Mouse (Mus musculus) neural tube, postnatal 0 days (tissue): ENCODE results near the gene Adamtsl4. TPM values are rescaled to one million over a fixed set of nuclear protein-coding genes. Genes with fewer than 3 reads are reported as not detected.

Source experiments
- microRNA-seq: library from miRNA; unstranded; fragments of <30 nt; microRNA quantifications from one replicate; pipeline ENCODE4, GENCODE M21; 2016
- polyA plus RNA-seq: library from polyadenylated mRNA; unstranded; fragments of >200 nt; fragmentation: Nextera tagmentation; extraction: Ambion mirVana; gene quantifications from 2 replicates; pipeline ENCODE4 v1.2.1, GENCODE M21; 2015

Gene Adamtsl4
- polyA plus RNA-seq, result 3.1 TPM in 2 replicates

DNA sequence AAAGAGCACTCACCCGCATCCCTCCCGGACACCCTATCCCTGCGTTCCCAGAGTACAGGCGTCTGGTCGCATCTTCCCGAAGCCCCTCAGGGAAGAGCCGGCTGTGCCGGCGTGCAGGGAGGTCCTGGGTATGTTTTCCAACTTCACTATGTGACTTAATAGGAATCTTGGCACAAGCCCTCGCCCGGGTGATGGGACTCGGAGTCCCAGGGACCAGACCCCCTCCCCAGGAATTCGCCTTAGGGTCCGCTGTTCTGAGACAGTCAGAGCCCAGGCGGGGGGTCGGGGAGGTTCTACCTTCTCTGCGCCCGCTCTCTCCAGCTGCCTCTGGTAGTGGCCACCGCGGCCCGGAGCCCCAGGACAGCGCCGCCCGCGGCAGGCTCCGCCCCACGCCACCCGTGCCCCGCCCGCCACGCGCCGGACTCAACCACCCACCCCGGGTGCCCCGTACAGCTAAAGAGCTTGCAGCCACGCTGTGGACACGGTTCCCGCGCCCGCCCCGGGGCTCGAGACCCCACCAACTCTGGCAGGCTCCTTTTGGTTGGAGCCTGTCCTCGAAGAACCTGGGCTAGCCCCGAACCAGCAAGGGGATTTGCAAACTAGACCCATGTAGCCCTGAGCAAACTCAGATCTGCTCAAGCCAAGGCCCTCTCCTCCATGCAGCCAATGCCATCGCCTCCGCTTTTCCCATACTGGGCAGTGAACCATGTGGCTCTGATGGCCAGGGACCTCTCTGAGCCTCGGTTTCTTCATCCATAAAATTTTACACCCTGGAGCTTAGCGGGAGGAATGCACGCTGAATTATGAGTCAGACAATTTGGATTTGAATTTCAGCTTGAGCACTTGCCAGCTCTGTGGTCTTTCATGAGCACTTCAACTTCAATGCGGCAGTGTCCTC, at the start of gene Adamtsl4:
Gene Adamtsl4 (minus strand): TSS at position 394 of the 898 bp plus-strand sequence.

DNA sequence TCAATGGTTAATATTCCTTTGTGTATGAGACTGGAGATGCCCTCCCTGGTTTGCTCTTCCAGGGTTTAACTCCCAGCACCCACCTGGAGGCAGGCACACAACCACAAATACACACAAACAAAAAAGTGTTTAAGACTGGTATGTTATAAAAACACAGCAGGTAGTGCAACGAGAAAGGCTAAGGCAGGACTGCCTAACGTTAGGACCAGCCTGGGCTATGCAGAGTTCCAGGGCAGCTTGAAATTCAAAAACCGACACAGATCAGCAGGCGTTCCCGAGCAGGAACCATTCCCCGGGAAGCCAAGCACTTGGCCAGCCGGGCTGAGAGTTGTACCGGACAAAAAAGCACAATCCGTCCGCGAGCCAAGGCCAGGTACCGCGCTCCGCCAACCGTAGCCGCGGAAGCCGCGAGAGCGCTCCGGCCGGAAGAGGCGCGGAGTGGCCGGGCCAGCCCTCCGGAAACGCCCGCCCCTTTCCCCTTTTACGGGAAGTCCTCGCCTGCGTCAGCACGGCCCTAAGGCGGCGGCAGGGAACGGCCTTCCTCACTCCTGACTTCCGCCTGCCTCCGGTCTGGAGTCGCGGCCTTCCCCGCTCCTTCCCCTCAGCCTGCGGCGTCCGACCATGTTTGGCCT, 29.4 kb downstream of the Adamtsl4 start, which contains the start of gene Mcl1:
Gene Mcl1 (plus strand): TSS at position 553 of the 632 bp plus-strand sequence.

Small RNA genes lying within 50 kb of the gene (microRNA-seq; reads per million reads assigned to microRNA genes)
- gene Mir7014, result not detected

Other genes with a start within 250 kb of the Adamtsl4 start
- 15.4 and 31.3 TPM in 2 replicates for gene Ctsk, start 188.7 kb downstream of the Adamtsl4 start, polyA plus RNA-seq
- gene Ctss, start 161.1 kb downstream of the Adamtsl4 start, polyA plus RNA-seq, result 38.5 and 40.3 TPM in 2 replicates
- gene Hormad1, start 128.2 kb downstream of the Adamtsl4 start, polyA plus RNA-seq, result not detected in 2 replicates
- 19.0 and 20.1 TPM in 2 replicates for gene Golph3l, start 99.0 kb downstream of the Adamtsl4 start, polyA plus RNA-seq
- 125 and 136 TPM in 2 replicates for gene Ensa, start 62.9 kb downstream of the Adamtsl4 start, polyA plus RNA-seq
- 37.3 and 47.5 TPM in 2 replicates for gene Mcl1, start 29.1 kb downstream of the Adamtsl4 start, polyA plus RNA-seq
- gene Ecm1, start 51.7 kb upstream of the Adamtsl4 start, polyA plus RNA-seq, result 13.1 and 19.6 TPM in 2 replicates
- 36.3 and 41.3 TPM in 2 replicates for gene Tars2, start 72.3 kb upstream of the Adamtsl4 start, polyA plus RNA-seq
- gene Rprd2, start 130.9 kb upstream of the Adamtsl4 start, polyA plus RNA-seq, result 18.6 and 19.4 TPM in 2 replicates
- 15.8 and 22.0 TPM in 2 replicates for gene Prpf3, start 168.0 kb upstream of the Adamtsl4 start, polyA plus RNA-seq
- gene Mrps21, start 183.6 kb upstream of the Adamtsl4 start, polyA plus RNA-seq, result 266 and 288 TPM in 2 replicates
- 6.5 and 7.3 TPM in 2 replicates for gene Ciart, start 194.3 kb upstream of the Adamtsl4 start, polyA plus RNA-seq
- 22.7 and 24.3 TPM in 2 replicates for gene BC028528, start 204.1 kb upstream of the Adamtsl4 start, polyA plus RNA-seq
- 36.6 and 37.6 TPM in 2 replicates for gene Aph1a, start 206.1 kb upstream of the Adamtsl4 start, polyA plus RNA-seq
- gene Car14, start 216.8 kb upstream of the Adamtsl4 start, polyA plus RNA-seq, result 4.6 and 7.2 TPM in 2 replicates
- gene Anp32e, start 241.3 kb upstream of the Adamtsl4 start, polyA plus RNA-seq, result 80.1 and 84.7 TPM in 2 replicates